Mouse (Mus musculus) cerebellum, adult 9-11 months (tissue): ENCODE data around the gene Nfasc.
A peak's percentile ranks its signal among the peaks of the same experiment; 100 is the strongest.

Experiments used
- DNase-seq: peaks from one replicate; pipeline ENCODE4 v3.0.0; 2022

Gene Nfasc

GRCm38 (mm10) chr1:132535541-132535940, 206.1 kb downstream of the Nfasc start:
- DNase-seq = peak; percentile 67

- peak; percentile 56 for DNase-seq
Measured at GRCm38 (mm10) chr1:132533840-132534239, 207.8 kb downstream of the Nfasc start.

GRCm38 (mm10) chr1:132532521-132532920, 209.1 kb downstream of the Nfasc start:
- DNase-seq = peak; percentile 45

- peak; percentile 57 for DNase-seq
Measured at GRCm38 (mm10) chr1:132530631-132531191, 210.9 kb downstream of the Nfasc start.

GRCm38 (mm10) chr1:132528647-132529334, 212.8 kb downstream of the Nfasc start:
- DNase-seq = peak; percentile 96

GRCm38 (mm10) chr1:132528071-132528470, 213.5 kb downstream of the Nfasc start:
- peak; percentile 66 for DNase-seq

- peak; percentile 89 for DNase-seq
Measured at GRCm38 (mm10) chr1:132525832-132526231, 215.8 kb downstream of the Nfasc start.

- DNase-seq = peak; percentile 63
Measured at GRCm38 (mm10) chr1:132523920-132524319, 217.7 kb downstream of the Nfasc start.

GRCm38 (mm10) chr1:132523048-132523447, 218.5 kb downstream of the Nfasc start:
- peak; percentile 41 for DNase-seq

- DNase-seq = peak; percentile 57
Measured at GRCm38 (mm10) chr1:132520764-132521163, 220.8 kb downstream of the Nfasc start.

- no peak for DNase-seq
Measured at GRCm38 (mm10) chr1:132519734-132520133, 221.9 kb downstream of the Nfasc start.

GRCm38 (mm10) chr1:132518621-132519020, 223.0 kb downstream of the Nfasc start:
- DNase-seq = peak; percentile 82

- peak; percentile 41 for DNase-seq
Measured at GRCm38 (mm10) chr1:132516776-132517175, 224.8 kb downstream of the Nfasc start.

GRCm38 (mm10) chr1:132515339-132515738, 226.3 kb downstream of the Nfasc start:
- DNase-seq = peak; percentile 26
